Mouse (Mus musculus): ENCODE measurements around the gene Itgb4.
A peak's percentile ranks its signal among the peaks of the same experiment; 100 is the strongest.

Itgb4 gene

GRCm38 (mm10) chr11:115974309-115975082, at the start of gene Itgb4:
Gene Itgb4 (plus strand): TSS chr11:115974709.
- DNase-seq, result peak; percentile 70 to 82

DNA sequence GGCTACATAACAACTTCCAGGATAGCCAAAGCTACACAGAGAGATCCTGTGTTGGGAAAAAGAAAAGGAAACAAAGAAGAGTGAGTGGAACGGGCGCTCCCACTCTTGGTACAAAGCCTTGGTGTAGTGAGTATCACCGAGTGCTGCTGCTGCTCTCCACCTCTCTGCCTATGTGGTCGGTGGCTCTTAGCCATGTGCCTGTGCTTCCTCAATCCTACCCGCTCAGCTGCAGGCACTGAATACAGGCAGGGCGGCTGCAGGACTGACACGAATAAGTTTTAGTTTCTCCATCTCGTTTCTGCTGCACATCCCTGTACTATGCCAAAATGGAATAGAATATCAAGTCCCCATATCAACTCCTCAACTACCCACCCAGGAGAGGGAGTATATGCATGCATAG, 45.5 kb upstream of the Itgb4 start:
- no peak for DNase-seq

- no peak for DNase-seq
Measured at GRCm38 (mm10) chr11:115929818-115930217, 44.7 kb upstream of the Itgb4 start.

DNA sequence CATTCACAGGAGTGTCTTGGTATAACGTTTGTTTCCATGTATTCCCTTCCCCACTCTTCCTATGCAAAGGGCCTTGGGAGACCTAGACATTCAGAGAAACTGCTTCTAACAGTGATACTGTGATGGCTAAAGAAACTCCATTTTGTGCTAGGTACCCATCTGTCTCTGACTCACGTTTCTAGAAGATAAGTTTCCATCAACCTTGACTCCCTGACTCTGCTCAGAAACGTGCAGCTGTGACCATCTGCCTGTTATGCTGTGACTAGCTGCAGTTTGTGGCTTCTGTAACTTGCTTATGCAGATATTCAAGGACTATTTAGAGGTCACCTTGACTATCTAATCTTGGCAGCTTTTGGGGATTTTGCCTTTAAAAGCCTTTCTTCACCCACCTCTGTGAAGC, 43.3 kb upstream of the Itgb4 start:
- no peak for DNase-seq

GRCm38 (mm10) chr11:115933108-115933746, 41.3 kb upstream of the Itgb4 start, which contains the start of the genes Sap30bp and Recql5:
Gene Sap30bp (plus strand): TSS chr11:115933282.
Gene Recql5 (minus strand): TSS chr11:115933477.
- peak; percentile 97 to 98 for DNase-seq

DNA sequence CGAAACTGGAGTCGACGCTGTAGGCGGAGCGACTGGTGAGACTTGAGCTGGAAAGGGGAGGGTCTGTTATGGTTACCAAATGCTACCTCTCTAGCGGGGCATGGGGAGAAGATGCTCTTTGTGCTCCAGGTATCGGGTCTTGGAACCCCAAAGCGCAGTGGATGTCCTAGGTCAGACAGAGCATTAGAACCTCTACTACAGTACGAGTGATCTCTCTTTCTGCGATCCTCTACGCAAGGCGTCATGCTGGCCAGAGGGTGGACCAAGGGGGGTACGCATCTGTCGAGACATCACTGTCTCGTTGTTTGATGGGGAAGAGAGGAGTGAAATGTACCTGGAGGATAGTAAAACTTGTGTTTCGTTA, 40.8 kb upstream of the Itgb4 start:
- no peak for DNase-seq

- DNase-seq, result peak in 1 of 2 experiments; percentile 66
Measured at GRCm38 (mm10) chr11:115939690-115940329, 34.7 kb upstream of the Itgb4 start.

DNA sequence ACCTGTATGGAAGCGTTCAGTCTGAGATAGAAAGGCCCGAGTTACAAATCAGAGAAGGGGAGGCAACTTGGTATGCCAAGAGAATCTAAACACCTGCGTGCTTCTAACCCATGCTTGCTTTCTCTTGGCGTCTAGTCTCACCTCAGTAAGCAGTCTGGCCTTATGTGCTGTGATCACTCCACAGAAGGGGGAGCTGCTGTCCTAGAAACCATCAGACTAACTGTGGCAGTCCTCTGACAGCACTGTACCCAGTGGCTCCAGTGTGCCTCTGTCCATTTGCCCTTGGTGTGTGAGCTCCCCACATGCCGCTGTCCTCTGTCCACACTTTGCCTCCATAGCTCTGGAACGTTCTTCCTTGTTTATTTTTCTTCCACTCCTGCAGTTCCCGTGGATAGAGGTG, 32.5 kb upstream of the Itgb4 start:
- DNase-seq, result no peak

DNA sequence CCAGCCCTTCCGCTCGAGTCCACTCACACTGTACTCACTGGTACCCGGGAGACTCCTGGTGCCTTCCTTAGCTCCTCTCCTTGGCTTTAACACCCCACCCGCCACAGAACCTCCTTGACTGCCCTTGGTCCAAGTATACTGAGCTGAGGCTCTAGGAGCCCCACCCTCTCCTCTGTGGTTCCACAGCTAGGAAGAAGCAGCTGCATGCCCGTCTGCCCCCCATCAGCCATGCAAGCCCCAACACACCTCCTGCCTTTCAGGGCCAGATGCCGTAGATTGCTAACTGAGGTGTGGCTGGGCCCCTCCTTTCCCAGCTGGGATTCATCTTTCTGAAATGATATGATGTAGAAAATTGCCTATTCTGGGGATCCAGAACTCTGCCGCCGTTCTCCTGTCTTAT, 29.3 kb upstream of the Itgb4 start:
- no peak for DNase-seq

- peak in 1 of 2 experiments; percentile 45 for DNase-seq
Measured at GRCm38 (mm10) chr11:115946221-115946828, 28.2 kb upstream of the Itgb4 start.

DNA sequence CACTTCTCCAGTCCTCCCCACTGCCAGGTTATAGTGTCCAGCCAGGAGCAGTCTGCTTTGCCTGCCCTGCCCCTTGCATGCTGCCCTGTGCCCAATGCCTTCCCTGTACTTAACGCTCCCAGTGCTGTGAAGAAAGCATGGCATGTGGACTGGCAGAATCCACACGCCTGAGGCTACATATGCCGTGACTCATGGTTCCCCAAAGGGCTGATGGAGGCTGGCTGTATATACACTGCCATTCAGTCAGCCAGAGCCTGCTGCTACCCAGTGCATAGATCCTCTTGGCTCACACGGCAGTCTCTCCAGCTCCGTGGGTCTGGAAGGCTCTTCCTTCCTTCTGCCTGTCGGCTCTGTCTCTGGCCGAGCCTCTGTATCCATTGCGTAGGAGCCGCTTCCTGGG, 26.2 kb upstream of the Itgb4 start:
- no peak for DNase-seq

GRCm38 (mm10) chr11:115950719-115951118, 23.8 kb upstream of the Itgb4 start:
- DNase-seq, result no peak

DNA sequence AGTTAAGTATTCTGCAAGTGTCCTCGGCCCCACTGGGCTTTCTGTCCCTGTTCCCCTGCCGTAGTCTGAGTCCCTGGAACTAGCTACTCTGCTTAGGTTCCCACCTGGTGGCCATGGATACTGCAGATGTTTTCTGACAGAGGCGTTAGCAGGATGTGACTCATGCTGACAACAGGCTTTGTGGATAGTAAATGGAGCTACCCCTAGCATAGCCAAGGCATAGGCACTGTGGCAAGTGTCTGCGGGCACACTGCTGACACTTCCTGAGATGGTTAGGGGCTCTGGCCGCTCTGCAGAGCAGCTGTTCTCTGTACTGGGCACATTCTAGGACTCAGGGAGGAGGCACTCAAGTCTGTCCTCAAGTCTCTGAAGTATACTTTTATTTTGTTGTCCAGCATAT, 19.8 kb upstream of the Itgb4 start:
- no peak for DNase-seq

GRCm38 (mm10) chr11:115955195-115955858, 19.2 kb upstream of the Itgb4 start:
- no peak for DNase-seq

DNA sequence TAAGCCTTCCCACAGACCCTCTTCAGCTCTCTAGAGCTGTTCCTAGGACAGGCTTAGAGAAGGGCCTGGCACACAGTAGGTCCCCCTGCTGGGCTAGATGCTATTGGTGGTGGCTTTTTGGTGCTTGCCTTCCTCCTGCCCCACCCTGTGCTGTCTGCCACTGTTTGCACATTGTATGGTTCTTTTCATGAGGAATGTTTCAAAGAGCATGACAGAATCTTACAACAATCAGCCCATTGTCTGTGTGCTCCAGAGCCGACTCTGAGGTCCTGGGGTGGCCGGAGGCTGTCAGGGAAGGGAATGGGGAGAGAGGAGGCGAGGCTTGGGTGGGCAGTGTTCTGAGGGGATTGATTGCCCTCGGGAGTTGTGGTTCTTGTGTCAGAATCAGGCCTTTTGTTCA, 18.1 kb upstream of the Itgb4 start:
- DNase-seq, result no peak

GRCm38 (mm10) chr11:115957971-115958370, 16.5 kb upstream of the Itgb4 start:
- DNase-seq, result no peak

DNA sequence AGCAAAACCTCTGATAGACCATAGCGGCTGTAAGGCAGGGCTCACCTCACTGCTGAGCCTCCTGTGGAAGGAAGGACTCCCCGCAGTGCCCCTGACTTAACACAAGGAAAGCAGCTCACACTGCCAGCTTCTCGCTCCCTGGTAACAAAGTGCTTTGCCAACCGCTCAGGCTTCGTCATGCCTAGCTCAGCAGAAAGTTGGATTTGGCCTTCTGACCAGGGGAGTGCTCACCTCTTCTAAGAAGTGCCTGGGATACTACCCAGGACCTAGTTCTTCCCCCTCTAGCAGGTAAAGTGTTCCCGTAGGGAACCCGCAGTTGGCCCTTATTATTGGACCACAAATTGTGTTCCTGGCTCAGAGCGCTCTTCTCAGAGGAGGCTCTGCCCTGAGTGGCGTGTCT, 15.5 kb upstream of the Itgb4 start:
- no peak for DNase-seq

DNA sequence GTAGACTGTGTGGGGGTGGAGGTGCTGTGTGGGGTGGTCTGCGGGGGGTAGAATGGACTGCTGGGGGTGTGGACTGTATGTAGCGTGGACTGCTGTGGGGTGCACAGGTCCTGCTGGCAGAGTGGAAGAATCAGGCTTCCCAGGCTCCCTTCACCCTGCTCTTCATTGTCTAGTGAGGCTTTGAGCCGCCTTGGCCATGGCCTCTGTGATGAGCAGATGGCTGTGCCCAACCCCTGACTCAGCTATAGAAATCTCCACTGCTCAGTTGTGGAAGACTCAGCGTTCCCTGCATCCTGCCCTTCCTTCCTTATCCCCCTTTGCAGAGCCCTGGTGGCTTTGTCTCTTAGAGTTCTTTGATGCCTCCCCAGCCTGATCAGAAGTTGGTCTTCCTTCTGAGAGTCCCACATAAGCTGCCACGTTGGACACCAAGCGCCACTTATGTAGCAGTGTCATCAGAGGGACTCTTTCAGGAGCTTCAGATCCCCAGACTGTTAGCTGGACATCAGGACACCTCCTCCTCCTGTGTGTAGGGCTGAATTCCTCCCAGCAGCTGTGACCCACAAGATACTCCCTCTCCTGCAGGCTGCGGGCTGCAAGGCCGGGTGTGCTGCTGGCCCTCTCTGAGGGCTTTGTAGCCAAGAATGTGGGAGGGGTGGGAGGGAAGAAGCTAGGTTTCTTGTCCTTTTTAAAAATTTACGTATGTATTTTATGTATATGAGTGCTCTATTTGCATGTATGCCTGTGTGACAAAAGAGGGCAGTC, 11.7 kb upstream of the Itgb4 start:
- no peak for DNase-seq

GRCm38 (mm10) chr11:115964977-115965604, 9.4 kb upstream of the Itgb4 start:
- DNase-seq, result peak; percentile 80 to 91

GRCm38 (mm10) chr11:115968731-115969405, 5.6 kb upstream of the Itgb4 start:
- no peak for DNase-seq
